Comparison of ENCODE assay signal across 10 mouse cellular contexts in genomic region chr11:117232886-117233458, GRCm38 (mm10). TPM values are rescaled to one million over a fixed set of nuclear protein-coding genes. Genes with fewer than 3 reads are reported as not detected.
A peak's percentile ranks its signal among the peaks of the same experiment; 100 is the strongest.
DNase-seq lines count a peak whose midpoint lies in the region; ATAC-seq and TF ChIP-seq lines count a peak whose summit lies in the region.
"Had no signal": no experiment of that assay in that cellular context is flagged by ENCODE, and none has a peak within 500 bp of the region (broad histone marks: within the 10 kb centered on the region; RNA-seq: fewer than 3 reads in every experiment).

No protein-coding gene starts in this region.

- peak overlapping the region; percentile 61 for H3K4me3 ChIP-seq in gastrocnemius, adult 2 months
- no peak overlapping the region for H3K4me3 ChIP-seq in lung, postnatal 0 days (ENCODE audit: low read depth, low read length)
- peak overlapping the region; percentile 17 for H3K4me3 ChIP-seq in intestine, embryonic 15.5 days (replicated peaks)
- peak overlapping the region; percentile 23 for H3K4me3 ChIP-seq in small intestine, adult 2 months (ENCODE audit: low read depth, low read length)
- no peak overlapping the region for H3K4me3 ChIP-seq in forebrain, embryonic 14.5 days (ENCODE audit: low read depth, low read length)

- DNase-seq in gastrocnemius, adult 2 months: peak; percentile 30
- DNase-seq in gastrocnemius, postnatal 14 days: no peak
- DNase-seq in lung, postnatal 0 days (ENCODE audit: low spot score): no peak
- DNase-seq in lung, postnatal 36 days: no peak
- DNase-seq in forebrain, embryonic 14.5 days (ENCODE audit: low spot score): no peak
- no peak for DNase-seq in left cerebral cortex, postnatal 10 days (ENCODE audit: extremely low spot score in 1 of 2, low spot score in 2 of 2)
- DNase-seq: gastrocnemius, postnatal 25 days had no signal

- TF ChIP-seq POLR2A in small intestine, adult 2 months (IDR thresholded peaks at IDR 0.05; ENCODE audit: low read depth, low read length): no peak

- intact Hi-C loops in gastrocnemius, adult 2 months (cut with DNase I): no loop called here
- intact Hi-C loops in gastrocnemius, postnatal 14 days (cut with DNase I; ENCODE audit: low total_unique reads): loop anchor here (10.0 kb wide), 1 partner anchor 82 kb away; no protein-coding TSS in a partner anchor
- intact Hi-C loops in left cerebral cortex, postnatal 10 days (cut with DNase I): no loop called here

- H3K4me2 ChIP-seq in lung, postnatal 0 days (replicated peaks; ENCODE audit: low read depth, low read length): peak overlapping the region; percentile 17; the same call in 1 of the 2 replicates
- peak overlapping the region; percentile 68 for H3K4me2 ChIP-seq in intestine, embryonic 15.5 days (replicated peaks)
- H3K4me2 ChIP-seq in forebrain, embryonic 14.5 days (ENCODE audit: low read length): no peak overlapping the region

- no peaks in the 10 kb centered on the region for H3K27me3 ChIP-seq in lung, postnatal 0 days (replicated peaks; ENCODE audit: insufficient read depth, low read length)
- no peaks in the 10 kb centered on the region for H3K27me3 ChIP-seq in intestine, embryonic 15.5 days (replicated peaks)
- no peaks in the 10 kb centered on the region; the same call in 1 of the 2 replicates for H3K27me3 ChIP-seq in small intestine, adult 2 months (ENCODE audit: control insufficient read depth, insufficient read depth, low read length)
- no peaks in the 10 kb centered on the region for H3K27me3 ChIP-seq in forebrain, embryonic 14.5 days (replicated peaks; ENCODE audit: control insufficient read depth, insufficient read depth, low read length)

- ATAC-seq in lung, postnatal 0 days: no peak
- ATAC-seq in intestine, embryonic 15.5 days: peak; percentile 63
- no peak for ATAC-seq in forebrain, embryonic 14.5 days
- ATAC-seq: midbrain, embryonic 16.5 days had no signal

- no peaks in the 10 kb centered on the region for H3K36me3 ChIP-seq in lung, postnatal 0 days (ENCODE audit: insufficient read depth, low read length)
- H3K36me3 ChIP-seq in intestine, embryonic 15.5 days: no peaks in the 10 kb centered on the region
- H3K36me3 ChIP-seq in small intestine, adult 2 months (ENCODE audit: control insufficient read depth, insufficient read depth, low read length): 0 out of 2 replicates have a peak, but pooled peaks cover 1% of the 10 kb centered on the region
- H3K36me3 ChIP-seq in forebrain, embryonic 14.5 days (ENCODE audit: control insufficient read depth, insufficient read depth, low read length): no peaks in the 10 kb centered on the region

- no peaks in the 10 kb centered on the region for H3K9me3 ChIP-seq in lung, postnatal 0 days (ENCODE audit: low read length)
- no peaks in the 10 kb centered on the region for H3K9me3 ChIP-seq in intestine, embryonic 15.5 days
- no peaks in the 10 kb centered on the region for H3K9me3 ChIP-seq in forebrain, embryonic 14.5 days (replicated peaks; ENCODE audit: control insufficient read depth, low read length)

- no peak for TF ChIP-seq EP300 in lung, postnatal 0 days (IDR thresholded peaks at IDR 0.05)

- peaks cover 4% of the 10 kb centered on the region for H3K4me1 ChIP-seq in lung, postnatal 0 days (ENCODE audit: insufficient read depth, low read depth, low read length)
- H3K4me1 ChIP-seq in intestine, embryonic 15.5 days (replicated peaks): peaks cover 53% of the 10 kb centered on the region
- peaks cover 23% of the 10 kb centered on the region for H3K4me1 ChIP-seq in small intestine, adult 2 months (ENCODE audit: control insufficient read depth, insufficient read depth, insufficient read length, low read length)
- no peaks in the 10 kb centered on the region for H3K4me1 ChIP-seq in forebrain, embryonic 14.5 days (ENCODE audit: control insufficient read depth, insufficient read depth, low read length)

- 27% methylated on average over 10 of the region's 10 CpGs for WGBS in lung, postnatal 0 days
- 14% methylated on average over 10 of the region's 10 CpGs for WGBS in intestine, embryonic 15.5 days
- 15% methylated on average over 10 of the region's 10 CpGs for WGBS in small intestine, adult 2 months
- 55% methylated on average over 10 of the region's 10 CpGs for whole genome bisulfite sequencing in forebrain, embryonic 14.5 days

- peak overlapping the region; percentile 61; the same call in 1 of the 2 replicates for H3K27ac ChIP-seq in gastrocnemius, adult 2 months
- H3K27ac ChIP-seq in lung, postnatal 0 days (ENCODE audit: low read length): no peak overlapping the region
- peak overlapping the region; percentile 70 for H3K27ac ChIP-seq in intestine, embryonic 15.5 days
- H3K27ac ChIP-seq in small intestine, adult 2 months (ENCODE audit: insufficient read depth, low read depth, low read length): peak overlapping the region; percentile 38; the same call in 1 of the 2 replicates
- no peak overlapping the region for H3K27ac ChIP-seq in forebrain, embryonic 14.5 days (ENCODE audit: low read depth, low read length)

- H3K9ac ChIP-seq in lung, postnatal 0 days (replicated peaks; ENCODE audit: low read depth): no peak overlapping the region
- H3K9ac ChIP-seq in intestine, embryonic 15.5 days: no peak overlapping the region
- H3K9ac ChIP-seq in forebrain, embryonic 14.5 days (ENCODE audit: low read length): no peak overlapping the region

- no peak for TF ChIP-seq CTCF in gastrocnemius, adult 2 months (IDR thresholded peaks at IDR 0.05)
- no peak for TF ChIP-seq CTCF in lung, postnatal 0 days (IDR thresholded peaks at IDR 0.05)
- no peak for TF ChIP-seq CTCF in small intestine, adult 2 months (IDR thresholded peaks at IDR 0.05; ENCODE audit: extremely low read depth, insufficient read length, insufficient replicate concordance, low read depth, low read length)

RNA-seq across cellular contexts. Expression of gene Sept9, which starts 33.5 kb away (rescaled TPM):
- 10 to 100 TPM; 11.5 to 13.6 TPM for total RNA-seq in gastrocnemius, adult 2 months (2021)
- 10 to 100 TPM; 27.2 to 34.0 TPM for total RNA-seq in gastrocnemius, postnatal 14 days (2021)
- 52.5 and 56.1 TPM in 2 replicates for polyA plus RNA-seq in lung, postnatal 0 days (2015; fragmentation: Nextera tagmentation; extraction: Ambion mirVana)
- 166 and 167 TPM in 2 replicates for polyA plus RNA-seq in intestine, embryonic 15.5 days (2015; fragmentation: Nextera tagmentation; extraction: Ambion mirVana)
- 17.0 and 31.0 TPM in 2 replicates for polyA plus RNA-seq in small intestine, adult 2 months (2012; rRNA removed)
- 113 and 119 TPM in 2 replicates for polyA plus RNA-seq in forebrain, embryonic 14.5 days (2014; fragmentation: Nextera tagmentation; extraction: Ambion mirVana)
- total RNA-seq in left cerebral cortex, postnatal 10 days (2021): 10 to 100 TPM; 65.0 to 69.0 TPM

Comparison
In these comparisons a context has a peak if more than half of its experiments do, and no peak if none do; other contexts are left out.
1. H3K27ac ChIP-seq: peak in gastrocnemius, adult 2 months (single experiment), intestine, embryonic 15.5 days (single experiment) and small intestine, adult 2 months (single experiment); none in lung, postnatal 0 days (single experiment) and forebrain, embryonic 14.5 days (single experiment).
2. H3K4me3 ChIP-seq: peak in gastrocnemius, adult 2 months (single experiment), intestine, embryonic 15.5 days (single experiment) and small intestine, adult 2 months (single experiment); none in lung, postnatal 0 days (single experiment) and forebrain, embryonic 14.5 days (single experiment).